Mouse (Mus musculus) neural tube, postnatal 0 days (tissue): ENCODE results near the gene Commd9. TPM values are rescaled to one million over a fixed set of nuclear protein-coding genes. Genes with fewer than 3 reads are reported as not detected.

Source experiments
- polyA plus RNA-seq: library from polyadenylated mRNA; unstranded; fragments of >200 nt; fragmentation: Nextera tagmentation; extraction: Ambion mirVana; gene quantifications from 2 replicates; pipeline ENCODE4 v1.2.1, GENCODE M21; 2015

The Commd9 gene
- 94.5 and 97.2 TPM in 2 replicates for polyA plus RNA-seq

GRCm38 (mm10) chr2:101885768-101886438 is at the start of gene Commd9:
TSS of gene Commd9 (plus strand) at chr2:101886247.

DNA sequence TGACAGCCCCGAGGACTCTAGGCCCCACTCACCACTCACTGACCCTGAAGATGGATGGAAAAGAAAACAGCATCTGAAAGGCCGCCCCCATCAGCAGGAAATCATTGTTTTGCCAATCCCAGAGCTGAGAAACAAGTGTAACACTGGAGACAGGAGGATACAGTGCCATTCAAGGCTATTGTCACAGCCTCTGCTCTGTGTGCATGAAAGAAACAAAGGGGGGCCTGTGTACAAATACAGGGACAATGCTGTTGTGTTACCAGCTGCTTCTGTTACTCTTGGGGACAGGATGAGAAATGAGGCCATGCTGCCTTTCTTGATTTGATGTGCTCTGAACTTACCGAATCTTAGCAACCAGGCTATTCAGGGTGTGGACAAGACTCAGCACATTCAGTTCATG is 3.0 kb upstream of the Commd9 start, which contains the start of gene Prr5l:
Gene Prr5l, minus strand, starts transcription at position 30 of the 400 bp plus-strand sequence.

Other genes starting within 250 kb of the Commd9 start
- 0.10 and 0.12 TPM in 2 replicates for gene Rag1, start 236.7 kb upstream of the Commd9 start, polyA plus RNA-seq
- gene B230118H07Rik, start 236.7 kb upstream of the Commd9 start, polyA plus RNA-seq: 48.9 and 58.0 TPM in 2 replicates
- gene Traf6, start 207.8 kb upstream of the Commd9 start, polyA plus RNA-seq: 2.8 and 3.2 TPM in 2 replicates
- 11.6 and 12.3 TPM in 2 replicates for gene Prr5l, start 3.2 kb upstream of the Commd9 start, polyA plus RNA-seq